Mouse (Mus musculus) lung, postnatal 10 days (tissue): Measurements from ENCODE around the gene Wnt4.

ENCODE experiments used
- DNase-seq: peaks from one replicate; pipeline ENCODE4 v3.0.0; 2021

Gene Wnt4

GRCm38 (mm10) chr4:137277166-137277513, at the start of gene Wnt4:
Wnt4 (plus strand) TSS chr4:137277489.
- DNase-seq = peak; percentile 70

- peak; percentile 77 for DNase-seq
These were observed 48.6 kb upstream of the Wnt4 start for GRCm38 (mm10) chr4:137228566-137229115.

GRCm38 (mm10) chr4:137231494-137232470, 45.5 kb upstream of the Wnt4 start:
- peak; percentile 90 for DNase-seq

- DNase-seq = no peak
These were observed 43.7 kb upstream of the Wnt4 start for GRCm38 (mm10) chr4:137233632-137234031.

- peak; percentile 36 for DNase-seq
These were observed 42.8 kb upstream of the Wnt4 start for GRCm38 (mm10) chr4:137234444-137234843.

- no peak for DNase-seq
These were observed 41.9 kb upstream of the Wnt4 start for GRCm38 (mm10) chr4:137235368-137235767.

GRCm38 (mm10) chr4:137244883-137245282, 32.4 kb upstream of the Wnt4 start:
- DNase-seq = peak; percentile 40

- DNase-seq = no peak
These were observed 27.0 kb upstream of the Wnt4 start for GRCm38 (mm10) chr4:137250333-137250732.

GRCm38 (mm10) chr4:137250849-137251248, 26.4 kb upstream of the Wnt4 start:
- no peak for DNase-seq

GRCm38 (mm10) chr4:137253601-137254000, 23.7 kb upstream of the Wnt4 start:
- no peak for DNase-seq

- DNase-seq = no peak
These were observed 22.9 kb upstream of the Wnt4 start for GRCm38 (mm10) chr4:137254206-137254976.

- no peak for DNase-seq
These were observed 21.7 kb upstream of the Wnt4 start for GRCm38 (mm10) chr4:137255568-137255967.

- no peak for DNase-seq
These were observed 15.5 kb upstream of the Wnt4 start for GRCm38 (mm10) chr4:137261826-137262225.

GRCm38 (mm10) chr4:137264066-137264465, 13.2 kb upstream of the Wnt4 start:
- DNase-seq = no peak

- DNase-seq = no peak
These were observed 12.2 kb upstream of the Wnt4 start for GRCm38 (mm10) chr4:137265116-137265515.

GRCm38 (mm10) chr4:137268541-137268940, 8.7 kb upstream of the Wnt4 start:
- DNase-seq = no peak

- no peak for DNase-seq
These were observed 5.4 kb upstream of the Wnt4 start for GRCm38 (mm10) chr4:137271856-137272255.

- no peak for DNase-seq
These were observed 3.0 kb upstream of the Wnt4 start for GRCm38 (mm10) chr4:137274304-137274703.

- DNase-seq = no peak
These were observed 685 bp upstream of the Wnt4 start for GRCm38 (mm10) chr4:137276443-137277165.

GRCm38 (mm10) chr4:137277600-137278143, 383 bp downstream of the Wnt4 start:
- DNase-seq = no peak

- peak; percentile 64 for DNase-seq
These were observed 1.1 kb downstream of the Wnt4 start for GRCm38 (mm10) chr4:137278144-137279040.
